Mouse (Mus musculus): ENCODE measurements around the gene Icmt.

DNA sequence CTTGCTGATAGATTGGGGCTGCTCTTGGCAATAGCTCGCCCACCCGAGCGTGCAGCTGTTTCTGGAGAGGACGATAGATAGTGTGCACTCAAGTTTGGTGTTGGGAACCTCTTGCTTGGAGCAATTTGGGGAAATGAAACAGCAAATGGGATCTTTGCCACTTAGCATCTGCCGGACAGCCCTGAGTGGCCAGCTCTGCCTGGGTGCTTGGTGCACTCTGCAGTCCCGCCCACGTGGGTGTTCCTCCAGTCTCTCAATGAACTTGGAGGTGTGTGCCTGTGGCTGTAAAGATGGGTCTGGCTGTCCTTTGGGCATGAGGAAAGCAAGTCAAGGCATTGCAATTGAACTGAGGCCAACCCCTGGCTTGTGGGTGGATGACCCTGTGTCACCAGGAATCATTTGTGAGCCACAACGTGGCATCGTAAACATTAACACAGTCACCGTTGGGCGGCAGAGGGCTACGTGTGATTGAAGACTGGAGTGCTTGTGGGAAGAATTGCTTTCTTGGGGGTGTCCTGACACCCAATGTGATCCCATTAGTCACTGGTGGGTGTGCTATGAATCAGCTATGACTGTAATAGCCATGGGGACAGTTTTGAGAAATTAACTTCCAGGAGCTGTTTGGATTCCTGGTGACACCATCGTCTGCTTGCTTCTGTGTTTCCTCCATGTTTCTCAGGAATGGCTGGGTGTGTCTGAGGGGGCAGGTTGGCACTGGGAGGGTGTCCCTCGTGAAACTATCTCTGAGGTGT, 57.0 kb downstream of the Icmt start:
- TF ChIP-seq GATA1 (IDR thresholded peaks at IDR 0.05; ENCODE audit: borderline replicate concordance, low read length) (no peak), FLI1 (IDR thresholded peaks at IDR 0.05; ENCODE audit: low read length) (no peak)

Measured in megakaryocyte, embryonic 14.5 days (primary cell).